Mouse (Mus musculus): ENCODE data around the gene Gnmt.

DNA sequence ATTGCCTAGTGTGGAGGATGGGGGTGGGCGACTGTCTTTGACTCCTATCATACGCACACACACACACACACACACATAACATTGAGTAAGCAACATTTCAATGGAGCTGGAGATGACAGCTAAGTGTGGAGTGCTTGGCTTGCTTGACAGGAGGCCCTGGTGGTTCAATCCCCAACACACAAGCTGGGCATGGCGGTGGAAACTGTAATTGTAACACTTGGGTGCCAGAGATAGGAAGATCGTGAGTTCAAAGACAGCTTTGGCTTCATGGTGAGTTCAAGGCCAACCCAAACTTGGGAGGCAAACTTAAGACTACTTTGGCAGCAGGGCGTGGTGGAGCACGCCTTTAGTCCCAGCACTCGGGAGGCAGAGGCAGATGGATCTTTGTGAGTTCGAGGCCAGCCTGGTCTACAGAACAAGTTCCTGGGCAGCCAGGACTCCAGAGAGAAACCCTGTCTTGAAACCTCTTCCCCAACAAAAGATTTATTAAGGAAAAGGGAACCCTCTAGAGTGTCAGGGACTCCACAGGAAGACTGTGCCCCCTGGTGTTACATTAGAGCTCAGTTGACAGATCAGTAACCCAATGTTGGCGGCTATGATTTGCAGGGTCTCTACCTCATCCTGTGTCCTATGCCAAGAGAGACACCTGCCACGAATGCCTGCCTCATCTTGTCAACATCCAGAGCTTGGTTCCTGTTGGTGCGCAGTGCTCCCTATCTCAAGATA lies 14.0 kb downstream of the Gnmt start:
- TF ChIP-seq POLR2A (IDR thresholded peaks at IDR 0.05; ENCODE audit: extremely low read depth, insufficient read depth, low read length) (no peak), CTCF (IDR thresholded peaks at IDR 0.05; ENCODE audit: extremely low read depth, insufficient read depth, low read length) (no peak)
